Mouse (Mus musculus) cerebellum, postnatal 10 days (tissue): ENCODE measurements around the gene Pgm2l1.
"Not testable (repeated sequence)": the region's sequence is repeated elsewhere in the genome, so short reads cannot be mapped to it uniquely, and the experiment has no call there.

ENCODE experiments used
- DNase-seq, 2 experiments: peaks; one replicate each; pipeline ENCODE4 v3.0.0; 2021; ENCODE audit warnings: mixed read lengths in 2 of 2

Gene Pgm2l1

GRCm38 (mm10) chr7:100228957-100229356 lies 1.8 kb downstream of the Pgm2l1 start:
- no peak for DNase-seq

DNA sequence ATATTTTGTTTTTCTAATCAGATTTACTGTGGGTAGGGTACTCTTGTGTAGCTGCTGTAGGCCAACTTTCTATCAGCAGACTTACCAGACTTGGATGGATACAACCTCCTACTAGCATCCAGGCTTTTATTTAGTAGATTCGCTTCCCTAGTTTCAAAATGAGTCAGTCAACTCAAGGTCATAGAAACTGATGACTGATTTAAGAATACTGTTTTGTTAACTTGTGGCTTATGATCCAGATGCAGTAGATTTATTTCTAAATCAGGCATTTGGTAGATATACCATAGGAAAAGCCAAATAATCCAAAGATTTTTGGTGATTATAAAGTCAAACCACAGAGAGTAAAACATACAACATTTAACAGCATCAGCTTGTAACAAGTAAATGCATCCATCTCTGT lies 3.5 kb downstream of the Pgm2l1 start:
- no peak for DNase-seq

DNA sequence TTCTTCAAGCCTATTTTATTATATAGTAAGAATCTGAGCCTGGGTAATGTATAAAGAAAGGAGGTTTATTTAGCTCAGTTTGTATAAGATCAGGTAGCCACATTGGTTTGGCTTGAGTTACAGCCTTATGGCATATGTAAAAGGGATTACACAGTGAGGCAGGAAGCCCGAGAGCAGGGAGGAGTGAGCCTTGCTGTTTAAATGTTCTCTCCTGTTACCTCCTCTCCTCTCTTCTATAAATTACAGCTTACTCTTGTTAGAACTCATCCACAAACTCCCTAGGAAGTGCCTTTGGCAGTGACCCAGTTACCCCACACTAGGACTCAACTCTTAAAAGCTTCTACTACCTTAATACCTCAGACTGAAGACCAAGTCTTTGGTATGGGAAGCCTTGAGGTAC lies 4.5 kb downstream of the Pgm2l1 start:
- peak in 1 of 2 experiments; percentile 13 for DNase-seq

GRCm38 (mm10) chr7:100233681-100234080 lies 6.5 kb downstream of the Pgm2l1 start:
- DNase-seq = no peak

GRCm38 (mm10) chr7:100234264-100234885 lies 7.2 kb downstream of the Pgm2l1 start:
- DNase-seq = peak; percentile 76 to 81

DNA sequence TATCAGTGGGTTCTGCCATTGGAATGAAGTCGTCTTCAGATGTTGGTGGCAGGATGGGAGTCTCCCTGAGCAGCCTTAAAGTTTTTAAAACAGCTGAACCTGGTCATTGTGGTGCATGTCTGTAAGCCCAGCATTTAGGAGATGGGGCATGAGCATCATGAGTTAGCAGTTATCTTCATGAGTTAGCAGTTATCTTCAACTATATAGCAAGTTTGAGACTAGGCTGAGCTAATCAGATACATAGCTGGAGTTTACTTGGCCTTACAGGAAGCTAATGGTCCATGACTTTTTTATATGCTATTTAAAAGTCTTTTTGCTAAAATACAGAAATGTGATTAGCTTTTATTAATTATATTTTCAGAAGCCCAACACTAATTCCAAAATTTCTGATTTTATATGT lies 11.1 kb downstream of the Pgm2l1 start:
- no peak for DNase-seq

- DNase-seq = no peak
These were observed 13.4 kb downstream of the Pgm2l1 start for GRCm38 (mm10) chr7:100240601-100241000.

- DNase-seq = no peak
These were observed 15.8 kb downstream of the Pgm2l1 start for GRCm38 (mm10) chr7:100243007-100243406.

GRCm38 (mm10) chr7:100244225-100244624 lies 17.0 kb downstream of the Pgm2l1 start:
- no peak for DNase-seq

- DNase-seq = no peak
These were observed 18.0 kb downstream of the Pgm2l1 start for GRCm38 (mm10) chr7:100245176-100245575.

DNA sequence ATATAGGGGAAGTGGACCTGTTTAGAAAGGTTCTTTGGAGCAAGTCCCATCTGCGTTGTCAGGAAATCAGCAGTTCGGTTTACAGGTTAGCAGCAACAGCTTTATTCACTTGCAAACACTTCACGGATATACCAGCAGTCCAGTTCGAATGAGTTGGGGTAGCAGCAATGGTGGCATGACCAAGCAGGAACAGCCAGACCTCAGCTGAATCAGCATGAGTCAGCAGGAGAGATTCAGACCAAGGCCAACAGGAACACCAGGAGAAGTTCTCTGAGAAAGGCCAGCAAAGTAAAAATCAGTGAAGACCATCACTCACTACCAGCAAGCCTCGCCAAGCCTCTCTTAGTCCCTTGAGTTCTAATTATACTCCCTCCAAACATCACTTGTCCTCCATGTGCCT lies 23.5 kb downstream of the Pgm2l1 start:
- no peak for DNase-seq

GRCm38 (mm10) chr7:100262350-100262749 lies 35.2 kb downstream of the Pgm2l1 start:
- DNase-seq = no peak

DNA sequence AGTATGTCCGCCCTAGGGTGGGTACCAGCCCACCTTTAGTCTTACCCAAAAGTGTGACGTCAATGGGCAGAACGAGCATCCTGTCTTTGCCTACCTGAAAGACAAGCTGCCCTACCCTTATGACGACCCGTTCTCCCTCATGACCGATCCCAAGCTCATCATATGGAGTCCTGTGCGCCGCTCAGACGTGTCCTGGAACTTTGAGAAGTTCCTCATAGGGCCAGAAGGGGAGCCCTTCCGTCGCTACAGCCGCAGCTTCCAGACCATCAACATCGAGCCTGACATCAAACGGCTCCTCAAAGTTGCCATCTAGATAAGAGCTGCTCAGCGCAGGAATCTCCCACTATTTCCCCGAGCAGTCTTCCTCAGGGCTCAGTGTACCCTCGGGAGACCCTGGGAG lies 37.7 kb downstream of the Pgm2l1 start:
- DNase-seq = not testable (repeated sequence)

DNA sequence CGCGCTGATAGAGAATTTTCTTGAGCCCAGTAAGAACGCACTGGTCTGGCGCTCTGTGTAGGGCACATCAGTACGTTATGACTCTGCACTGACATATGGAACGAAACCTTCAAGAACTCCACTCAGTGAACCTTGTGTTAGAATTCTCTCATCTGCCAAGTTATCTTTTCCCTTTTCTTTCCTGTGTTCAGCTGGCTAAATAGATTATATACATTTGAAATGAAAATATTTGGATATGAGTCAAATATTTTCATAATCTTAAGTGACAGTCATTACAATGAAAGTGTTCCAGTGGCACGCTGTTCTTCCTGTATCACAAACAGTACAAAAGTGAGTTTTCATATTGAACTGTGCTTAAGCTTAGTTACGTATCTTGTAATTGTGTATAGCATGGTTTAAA lies 45.2 kb downstream of the Pgm2l1 start:
- no peak for DNase-seq

- no peak for DNase-seq
These were observed 47.3 kb downstream of the Pgm2l1 start for GRCm38 (mm10) chr7:100274507-100274906.

DNA sequence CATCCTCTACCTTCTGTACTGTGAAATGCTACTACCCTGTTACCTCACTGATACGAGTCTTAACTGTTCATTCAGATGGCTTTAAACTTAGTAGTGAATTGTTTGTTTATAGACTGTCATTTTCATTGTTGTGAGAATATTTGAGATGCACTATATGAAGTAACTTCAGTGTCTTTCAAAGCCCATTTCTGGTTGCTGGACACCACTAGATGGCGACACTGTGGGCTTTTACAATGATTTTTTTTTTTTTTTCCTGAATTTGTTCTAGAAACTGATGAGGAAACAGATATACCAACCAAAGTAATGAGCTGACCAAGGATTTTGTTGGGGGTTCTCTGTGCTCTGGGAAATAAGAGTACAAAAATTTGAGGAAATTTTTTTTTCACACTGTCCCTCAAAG lies 49.2 kb downstream of the Pgm2l1 start:
- DNase-seq = peak; percentile 35 to 52

DNA sequence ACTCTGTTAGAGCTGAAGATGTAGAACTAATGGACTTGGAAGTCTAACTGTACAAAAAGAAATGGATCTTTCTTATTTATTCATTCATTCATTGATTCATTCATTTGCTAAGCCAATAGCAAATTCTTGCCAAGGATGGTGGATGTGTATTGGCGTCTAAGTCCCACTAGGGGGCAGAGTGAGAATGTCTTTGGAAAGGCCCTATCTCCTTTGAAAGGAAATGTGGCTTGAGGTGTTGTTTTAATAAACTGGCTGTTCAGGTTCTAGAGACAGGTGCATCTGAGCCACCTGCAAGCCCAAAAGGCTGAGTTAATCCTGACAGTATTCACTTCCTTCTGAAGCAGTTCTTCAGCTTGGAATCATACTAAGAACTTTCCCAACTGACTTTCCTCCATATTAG lies 52.6 kb downstream of the Pgm2l1 start:
- peak; percentile 60 to 77 for DNase-seq

GRCm38 (mm10) chr7:100281596-100281995 lies 54.4 kb downstream of the Pgm2l1 start:
- no peak for DNase-seq

DNA sequence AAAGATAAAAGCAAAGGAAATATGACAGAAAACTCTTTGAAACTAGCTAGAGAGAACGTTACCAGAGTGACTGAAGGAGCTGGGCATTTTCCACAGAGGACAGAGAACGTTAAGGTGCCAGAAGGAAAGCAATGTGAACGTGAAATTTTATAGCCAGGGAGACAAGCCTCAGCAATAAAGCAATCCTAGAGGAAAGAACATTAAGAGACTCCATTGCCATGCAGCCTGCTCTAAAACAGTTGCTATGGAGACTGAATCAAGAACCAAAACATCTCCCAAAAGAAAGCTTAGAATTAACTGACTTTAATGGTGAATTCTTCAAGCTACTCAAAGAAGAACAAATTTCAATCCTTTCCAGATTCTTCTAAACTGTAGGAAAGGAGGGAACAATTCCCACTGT lies 56.1 kb downstream of the Pgm2l1 start:
- no peak for DNase-seq

GRCm38 (mm10) chr7:100285383-100285782 lies 58.2 kb downstream of the Pgm2l1 start, which contains the start of gene P4ha3:
Gene P4ha3, plus strand, starts transcription at chr7:100285520.
- DNase-seq = peak; percentile 46 to 50

- DNase-seq = peak; percentile 56 to 63
These were observed 60.8 kb downstream of the Pgm2l1 start for GRCm38 (mm10) chr7:100287748-100288578.

DNA sequence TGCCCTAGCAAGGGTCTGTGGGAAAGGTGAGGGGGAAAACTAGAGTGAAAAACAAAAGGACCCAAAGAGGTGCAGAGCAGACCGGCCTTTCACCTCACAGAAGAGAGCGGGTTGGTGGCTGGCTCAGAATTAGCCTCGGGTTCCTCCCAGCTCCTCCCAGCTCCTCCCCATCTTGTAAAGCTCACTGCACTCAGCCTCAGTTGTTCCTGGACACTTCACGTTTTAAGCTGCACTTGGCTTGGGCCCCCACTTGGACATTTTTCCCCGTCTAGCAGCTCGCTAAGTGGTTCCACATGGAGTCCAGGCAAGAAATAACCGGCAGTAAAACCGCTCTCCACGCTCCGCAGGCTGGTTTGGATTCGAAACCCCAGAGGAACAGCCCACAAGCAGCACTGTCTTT lies 61.4 kb downstream of the Pgm2l1 start:
- DNase-seq = no peak

DNA sequence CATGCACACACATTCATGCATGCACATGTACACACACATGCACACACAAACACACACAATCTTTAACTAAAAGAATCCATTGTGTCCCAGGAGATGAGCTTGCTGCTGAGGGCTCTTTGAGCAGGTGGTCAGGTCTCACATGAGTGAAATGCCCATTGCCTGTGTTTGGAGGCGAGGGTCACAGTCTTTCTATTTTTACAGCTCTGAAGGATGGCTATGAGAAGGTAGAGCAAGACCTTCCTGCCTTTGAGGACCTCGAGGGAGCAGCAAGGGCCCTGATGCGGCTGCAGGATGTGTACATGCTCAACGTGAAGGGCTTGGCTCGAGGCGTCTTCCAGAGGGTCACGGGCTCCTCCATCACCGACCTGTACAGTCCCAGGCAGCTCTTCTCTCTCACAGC lies 66.4 kb downstream of the Pgm2l1 start:
- DNase-seq = no peak

- DNase-seq = no peak
These were observed 68.6 kb downstream of the Pgm2l1 start for GRCm38 (mm10) chr7:100295745-100296144.
